In genomic region chr9:105705011-105705410, GRCm38 (mm10) we compare ENCODE assay signal across 28 mouse cellular contexts.
"Had no signal": no experiment of that assay in that cellular context is flagged by ENCODE, and none has a peak within 500 bp of the region (broad histone marks: within the 10 kb centered on the region; RNA-seq: fewer than 3 reads in every experiment).

No protein-coding gene starts in this region.

- H3K9me3 ChIP-seq: heart, embryonic 13.5 days; heart, embryonic 15.5 days; hindbrain, embryonic 10.5 days; hindbrain, embryonic 12.5 days; intestine, embryonic 15.5 days; limb, embryonic 10.5 days; limb, embryonic 12.5 days; liver, embryonic 13.5 days; liver, embryonic 15.5 days had no signal

- H3K27ac ChIP-seq: heart, adult 2 months; heart, embryonic 13.5 days; heart, embryonic 15.5 days; hindbrain, embryonic 10.5 days; hindbrain, embryonic 12.5 days; hindbrain, embryonic 14.5 days; intestine, embryonic 15.5 days; limb, embryonic 10.5 days; limb, embryonic 12.5 days; liver, embryonic 13.5 days; liver, embryonic 15.5 days had no signal

- H3K4me2 ChIP-seq: heart, embryonic 11.5 days; heart, embryonic 13.5 days; heart, embryonic 15.5 days; hindbrain, embryonic 12.5 days; hindbrain, embryonic 14.5 days; intestine, embryonic 15.5 days; limb, embryonic 12.5 days; liver, embryonic 11.5 days; liver, embryonic 13.5 days; liver, embryonic 15.5 days had no signal

- H3K9ac ChIP-seq: heart, embryonic 13.5 days; heart, embryonic 15.5 days; hindbrain, embryonic 12.5 days; hindbrain, embryonic 14.5 days; intestine, embryonic 15.5 days; limb, embryonic 12.5 days; liver, embryonic 13.5 days; liver, embryonic 15.5 days; liver, postnatal 0 days had no signal

- H3K4me3 ChIP-seq: heart, adult 2 months; heart, embryonic 13.5 days; heart, embryonic 15.5 days; hindbrain, embryonic 10.5 days; hindbrain, embryonic 12.5 days; intestine, embryonic 15.5 days; limb, embryonic 10.5 days; limb, embryonic 12.5 days; liver, embryonic 13.5 days; liver, embryonic 15.5 days had no signal

- DNase-seq: gastrocnemius, postnatal 14 days; gastrocnemius, postnatal 36 days; heart, adult 11 months; heart, adult 2 months; heart, postnatal 14 days; heart, postnatal 36 days; kidney, adult 18-20 months; kidney, adult 8-10 months; kidney, postnatal 10 days; kidney, postnatal 25 days; kidney, postnatal 4 days; liver; liver, embryonic 13.5 days; liver, postnatal 0 days had no signal

- H3K4me1 ChIP-seq: intestine, embryonic 15.5 days; limb, embryonic 10.5 days; limb, embryonic 12.5 days; liver, embryonic 13.5 days; liver, embryonic 15.5 days had no signal

- H3K36me3 ChIP-seq: heart, embryonic 13.5 days; heart, embryonic 15.5 days; hindbrain, embryonic 10.5 days; hindbrain, embryonic 12.5 days; intestine, embryonic 15.5 days; limb, embryonic 10.5 days; limb, embryonic 12.5 days; liver, embryonic 13.5 days; liver, embryonic 15.5 days had no signal

- H3K27me3 ChIP-seq: heart, embryonic 13.5 days; heart, embryonic 15.5 days; hindbrain, embryonic 12.5 days; intestine, embryonic 15.5 days; limb, embryonic 12.5 days; liver, embryonic 13.5 days; liver, embryonic 15.5 days had no signal

- ATAC-seq: hindbrain, embryonic 16.5 days; inflammation-experienced regulatory T-cells, adult 6 months; intestine, embryonic 15.5 days; intestine, postnatal 0 days; liver, postnatal 0 days had no signal
